Mouse (Mus musculus) B cell, adult 2 months (primary cell): Measurements from ENCODE around the gene Cbx8.

Source experiments
- DNase-seq, 2 experiments: peaks; one replicate each; pipeline ENCODE4 v3.0.0; 2022

The Cbx8 gene

GRCm38 (mm10) chr11:119048133-119048510, 7.4 kb upstream of the Cbx8 start:
- DNase-seq: peak; percentile 47 to 55

DNA sequence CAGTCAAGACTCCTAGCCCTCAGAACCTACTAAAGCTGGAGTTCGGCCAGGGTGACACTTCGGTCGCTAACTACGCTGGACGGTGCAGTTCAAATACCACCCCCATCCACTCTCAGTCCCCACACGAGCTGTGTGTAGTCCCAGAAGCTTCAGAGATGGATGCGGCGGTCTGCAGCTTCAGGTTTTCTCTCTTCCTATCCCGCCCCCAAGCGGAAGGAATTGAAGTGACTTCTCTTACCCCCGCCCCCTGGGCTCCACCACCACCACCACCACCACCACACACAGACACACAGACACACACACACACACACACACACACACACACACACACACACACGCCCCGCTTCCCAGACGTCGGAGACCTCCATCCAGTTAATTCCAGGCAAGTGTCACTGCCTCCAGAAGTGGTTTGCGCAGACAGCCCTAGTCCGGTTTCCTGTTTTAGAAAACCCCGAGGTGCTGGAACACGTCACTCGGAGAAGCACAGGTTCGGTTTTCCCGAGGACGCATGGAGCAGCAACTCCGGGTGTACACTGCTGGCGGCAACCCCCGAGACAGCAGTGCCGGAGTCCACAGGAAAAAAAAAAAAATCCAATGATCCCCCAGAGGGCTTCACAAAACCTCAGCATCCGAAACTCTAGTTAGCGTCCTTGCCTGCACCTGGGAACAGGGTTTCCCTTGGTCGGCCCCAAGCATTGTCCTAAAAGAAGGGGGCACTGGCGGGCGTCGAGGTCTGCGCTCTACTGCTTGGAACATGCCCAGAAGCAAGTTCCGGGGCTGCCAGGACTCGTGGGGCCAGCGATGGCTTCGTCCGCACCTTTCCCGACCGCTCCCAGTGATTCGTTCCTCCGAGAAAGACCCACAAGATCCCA, 6.7 kb upstream of the Cbx8 start:
- peak; percentile 36 to 38 for DNase-seq

DNA sequence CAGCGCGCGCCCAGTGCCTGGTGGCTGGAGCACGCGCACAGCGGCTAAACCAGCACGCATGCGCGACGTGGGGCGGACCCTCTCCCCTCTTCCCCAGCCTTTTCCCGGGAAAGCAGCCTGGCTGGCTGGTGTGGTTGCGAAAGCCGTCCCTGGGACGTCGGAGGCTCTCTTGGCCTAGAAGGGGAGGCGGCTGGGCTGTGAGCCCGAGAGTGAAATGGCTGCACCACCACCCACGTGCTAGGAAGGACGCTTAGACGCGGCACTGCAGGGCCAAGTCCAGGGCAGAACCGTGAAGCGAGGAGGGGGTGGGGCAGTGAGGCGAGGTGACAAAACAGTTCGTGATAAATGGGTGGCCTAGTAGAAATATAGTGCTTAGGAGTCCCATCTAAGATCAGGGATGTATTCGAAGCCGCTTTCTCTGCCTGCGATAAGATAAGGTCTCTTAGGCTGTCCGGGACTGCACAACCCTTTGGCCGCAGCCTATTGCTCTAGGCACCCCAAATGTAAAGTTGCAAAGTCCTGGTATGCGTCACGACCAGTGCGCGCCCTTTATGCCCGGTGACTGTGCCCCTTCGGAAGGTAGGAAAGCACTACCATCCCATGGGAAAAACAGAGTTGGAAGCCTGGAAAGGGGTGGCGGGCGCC, 6.0 kb upstream of the Cbx8 start:
- DNase-seq: peak; percentile 46 to 54

- DNase-seq: peak in 1 of 2 experiments; percentile 34
Measured at GRCm38 (mm10) chr11:119044551-119045337, 4.0 kb upstream of the Cbx8 start.

DNA sequence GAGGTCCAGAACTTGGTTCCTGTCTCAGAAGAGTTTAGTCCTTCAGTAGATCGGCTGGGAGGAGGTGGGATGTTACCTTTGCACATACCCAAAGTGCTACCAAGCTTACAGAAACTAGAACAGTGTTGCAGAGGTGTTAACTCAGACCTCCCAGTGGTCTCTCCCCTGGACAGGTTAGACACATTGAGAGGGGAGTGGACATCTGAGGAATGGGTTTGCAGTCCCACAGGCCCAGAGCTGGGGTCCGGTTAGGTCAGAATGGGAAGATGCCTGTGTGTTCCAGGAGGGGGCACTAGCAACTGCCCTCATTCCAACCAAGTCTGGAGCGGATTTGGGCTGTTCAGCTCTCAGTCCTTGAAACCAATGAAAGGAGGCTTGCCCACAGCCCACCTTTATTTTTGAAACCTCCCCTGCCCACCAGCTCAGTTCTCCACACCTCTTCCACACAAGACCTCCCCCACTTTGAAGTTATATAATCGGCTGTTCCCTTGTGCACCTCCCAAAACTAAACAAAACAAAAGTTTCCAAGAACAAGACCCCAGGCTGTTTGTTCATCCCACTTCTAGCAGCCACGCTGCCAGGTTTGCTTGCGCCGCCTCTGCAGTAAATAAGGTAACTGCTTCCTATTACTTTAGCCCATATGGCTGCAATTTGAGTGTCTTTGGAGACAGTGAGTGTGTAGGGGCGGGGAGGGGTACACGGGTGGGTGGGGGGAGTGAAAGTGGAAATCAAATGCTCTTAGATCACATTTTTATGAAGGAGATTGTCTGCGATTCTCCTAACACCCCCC, 3.2 kb upstream of the Cbx8 start:
- peak; percentile 50 to 55 for DNase-seq

DNA sequence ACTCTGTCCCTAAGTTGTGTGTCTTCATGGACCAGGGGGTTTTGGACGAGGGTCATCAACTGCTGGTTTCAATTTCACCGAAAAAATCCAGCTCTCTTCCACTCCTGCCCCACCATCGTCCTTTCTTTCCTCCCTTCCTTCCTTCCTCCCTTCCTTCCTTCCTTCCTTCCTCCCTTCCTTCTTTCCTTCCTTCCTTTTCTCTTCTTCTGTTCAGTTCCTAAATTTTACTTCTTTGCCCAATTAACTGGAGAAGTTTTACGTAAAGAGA, 2.4 kb upstream of the Cbx8 start:
- no peak for DNase-seq

DNA sequence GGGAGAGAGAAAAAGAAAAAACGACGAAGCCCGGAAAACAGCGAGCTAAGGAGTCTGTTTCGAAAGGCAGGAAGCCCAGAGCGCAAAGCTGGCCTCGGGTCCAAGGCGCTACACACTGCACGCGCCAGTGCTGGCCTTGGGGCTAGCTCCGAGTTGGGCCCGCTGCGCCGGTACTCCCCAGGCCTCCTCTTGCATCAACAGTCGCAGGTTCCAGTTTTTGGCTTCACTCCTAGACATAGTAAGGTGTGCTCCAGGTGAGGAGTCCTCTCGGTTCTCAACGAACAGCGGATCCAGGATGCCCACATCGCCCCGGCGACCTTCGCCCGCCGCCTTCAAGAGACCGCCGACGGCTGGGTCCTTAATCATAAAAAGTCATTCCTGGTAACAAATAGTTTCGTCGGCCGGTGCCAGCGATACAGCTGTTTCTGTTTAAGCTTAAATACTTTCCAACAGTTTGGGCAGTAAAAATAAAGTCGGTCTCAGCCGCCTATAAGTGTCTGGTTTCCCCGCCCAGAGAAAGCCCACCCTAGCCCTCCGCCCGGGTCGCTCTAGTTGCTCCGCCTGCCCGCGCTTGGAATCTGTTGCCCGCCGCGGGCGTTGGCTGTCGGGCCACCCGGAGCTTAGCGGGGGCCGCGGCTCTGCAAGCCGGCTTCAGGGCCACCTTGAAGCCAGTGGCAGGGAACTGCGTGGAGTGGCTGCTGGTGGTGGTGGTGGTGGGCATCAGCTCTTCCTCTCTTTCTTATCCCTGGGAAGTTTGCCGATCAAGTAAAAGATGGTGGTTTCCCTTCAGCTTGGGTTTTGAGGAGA, 1.9 kb upstream of the Cbx8 start:
- DNase-seq: peak; percentile 40 to 51

DNA sequence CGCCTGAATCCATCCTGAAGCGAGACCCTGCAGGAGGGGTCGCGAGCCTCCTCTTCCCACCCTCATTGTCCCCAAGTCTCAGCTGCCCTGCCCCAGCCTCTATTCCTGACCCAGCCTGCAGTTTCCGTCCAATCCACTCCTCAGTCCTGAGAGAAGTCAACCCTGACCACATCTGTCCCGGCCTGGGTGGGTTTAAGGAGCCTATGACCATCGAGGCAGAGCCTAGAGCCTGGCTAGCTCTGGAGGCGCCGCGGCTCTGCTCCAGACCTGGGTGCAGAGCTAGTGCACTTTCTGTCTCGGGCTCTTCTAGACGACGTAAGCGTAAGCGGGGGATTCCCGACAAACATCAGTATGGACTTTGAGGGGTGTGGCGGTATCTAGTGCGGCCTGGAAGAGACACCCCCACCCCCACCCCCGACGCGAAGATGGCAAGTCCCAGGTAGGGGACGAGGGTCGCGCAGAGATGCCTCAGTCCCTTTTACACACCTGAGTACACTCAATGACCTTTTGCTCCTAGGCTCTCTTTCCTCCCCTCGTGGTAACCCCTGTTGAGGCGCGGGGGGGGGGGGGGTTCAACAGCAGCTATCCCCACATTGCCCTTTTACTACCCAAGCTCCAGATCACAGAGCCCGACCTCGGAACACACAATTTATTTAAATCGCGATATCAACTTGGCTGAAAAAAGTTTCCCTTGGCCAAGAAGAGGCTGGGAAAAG, 1.1 kb upstream of the Cbx8 start:
- peak; percentile 47 to 49 for DNase-seq

- no peak for DNase-seq
Measured at GRCm38 (mm10) chr11:119041325-119041716, 552 bp upstream of the Cbx8 start.

DNA sequence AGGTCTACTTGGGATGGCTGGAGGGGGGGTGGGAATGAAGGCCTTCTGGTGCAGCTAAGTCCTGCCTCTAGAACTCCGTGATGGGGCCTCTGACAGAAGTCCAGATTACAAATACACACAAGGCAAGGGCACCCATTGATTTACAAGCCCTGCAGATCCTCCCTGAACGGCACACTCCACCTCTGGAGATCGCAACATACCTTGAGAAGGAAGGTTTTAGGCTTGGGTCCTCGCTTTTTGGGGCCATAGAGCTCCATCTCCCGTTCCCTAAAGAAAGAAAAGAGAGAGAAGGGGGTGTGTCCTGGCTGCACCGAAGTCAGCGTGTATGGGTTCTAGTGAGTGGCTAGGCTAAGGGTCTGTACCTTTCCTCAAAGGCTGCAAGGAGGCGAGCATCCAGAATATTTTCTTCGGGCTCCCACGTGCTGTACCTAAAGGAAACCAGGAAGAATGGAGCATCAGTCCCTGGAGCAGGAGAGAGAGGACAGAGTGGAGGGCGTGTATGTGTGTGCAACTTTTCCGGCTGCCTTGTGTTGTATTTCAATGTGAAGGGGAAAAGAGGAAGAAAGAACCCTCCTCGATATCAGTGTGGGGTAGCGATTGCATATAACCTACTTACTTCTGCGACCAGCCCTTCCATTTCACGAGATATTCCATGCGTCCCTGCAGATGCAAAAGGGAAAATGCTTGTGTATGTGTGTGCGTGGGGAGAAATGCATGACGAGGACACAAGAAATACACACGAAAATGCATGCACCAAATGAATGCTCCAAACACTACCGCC, 847 bp downstream of the Cbx8 start:
- peak; percentile 29 to 34 for DNase-seq

GRCm38 (mm10) chr11:119038744-119039484, 1.9 kb downstream of the Cbx8 start:
- no peak for DNase-seq

- DNase-seq: no peak
Measured at GRCm38 (mm10) chr11:119037780-119038401, 2.9 kb downstream of the Cbx8 start.

DNA sequence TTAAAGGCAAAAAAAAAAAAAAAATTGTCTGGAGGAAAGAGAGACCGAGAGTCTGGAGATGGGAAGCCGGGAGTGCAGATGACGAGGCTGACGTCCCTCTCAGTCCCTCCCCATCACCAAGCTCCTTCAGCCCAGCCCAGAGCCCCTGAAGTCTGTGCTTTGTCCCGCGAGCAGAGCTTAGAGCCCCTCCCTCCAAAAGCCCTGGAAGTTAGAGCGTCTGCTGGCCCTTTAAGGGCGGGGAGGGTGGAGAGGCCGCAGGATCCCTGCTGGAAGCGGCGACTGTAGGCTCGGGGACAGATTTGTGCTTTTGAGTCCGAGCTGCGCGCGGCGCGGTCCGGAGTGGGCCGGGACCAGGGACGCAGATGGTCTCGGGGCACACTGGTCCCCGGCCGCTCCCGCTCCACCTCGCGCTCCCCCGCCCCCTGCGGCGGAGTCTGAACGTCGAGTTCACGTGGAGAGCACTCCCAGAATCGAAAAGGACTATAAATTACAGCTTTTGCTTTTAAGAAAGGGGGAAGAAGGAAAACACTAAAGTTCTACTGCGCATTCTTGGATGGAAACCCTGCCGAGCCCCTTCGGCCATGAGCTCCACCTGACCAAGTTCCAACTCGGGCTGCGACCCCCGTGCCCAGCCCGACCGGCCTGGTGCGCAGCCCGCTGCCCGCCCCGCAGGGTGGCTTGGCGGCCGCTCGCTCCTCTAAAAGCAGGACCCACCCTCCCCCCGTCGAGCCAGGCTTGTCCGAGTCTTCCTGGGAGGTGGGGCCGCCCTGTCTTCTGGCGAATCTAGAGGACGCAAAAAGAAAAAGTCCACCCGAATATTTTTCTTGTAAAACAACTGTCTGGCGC, 3.6 kb downstream of the Cbx8 start:
- DNase-seq: no peak

- DNase-seq: no peak
Measured at GRCm38 (mm10) chr11:119036447-119036846, 4.3 kb downstream of the Cbx8 start.

- no peak for DNase-seq
Measured at GRCm38 (mm10) chr11:119035686-119036165, 5.0 kb downstream of the Cbx8 start.

- DNase-seq: peak in 1 of 2 experiments; percentile 32
Measured at GRCm38 (mm10) chr11:119035094-119035685, 5.6 kb downstream of the Cbx8 start.

- no peak for DNase-seq
Measured at GRCm38 (mm10) chr11:119034635-119035034, 6.1 kb downstream of the Cbx8 start.
